8 mouse cellular contexts compared by ENCODE assay signal in the genomic region with DNA sequence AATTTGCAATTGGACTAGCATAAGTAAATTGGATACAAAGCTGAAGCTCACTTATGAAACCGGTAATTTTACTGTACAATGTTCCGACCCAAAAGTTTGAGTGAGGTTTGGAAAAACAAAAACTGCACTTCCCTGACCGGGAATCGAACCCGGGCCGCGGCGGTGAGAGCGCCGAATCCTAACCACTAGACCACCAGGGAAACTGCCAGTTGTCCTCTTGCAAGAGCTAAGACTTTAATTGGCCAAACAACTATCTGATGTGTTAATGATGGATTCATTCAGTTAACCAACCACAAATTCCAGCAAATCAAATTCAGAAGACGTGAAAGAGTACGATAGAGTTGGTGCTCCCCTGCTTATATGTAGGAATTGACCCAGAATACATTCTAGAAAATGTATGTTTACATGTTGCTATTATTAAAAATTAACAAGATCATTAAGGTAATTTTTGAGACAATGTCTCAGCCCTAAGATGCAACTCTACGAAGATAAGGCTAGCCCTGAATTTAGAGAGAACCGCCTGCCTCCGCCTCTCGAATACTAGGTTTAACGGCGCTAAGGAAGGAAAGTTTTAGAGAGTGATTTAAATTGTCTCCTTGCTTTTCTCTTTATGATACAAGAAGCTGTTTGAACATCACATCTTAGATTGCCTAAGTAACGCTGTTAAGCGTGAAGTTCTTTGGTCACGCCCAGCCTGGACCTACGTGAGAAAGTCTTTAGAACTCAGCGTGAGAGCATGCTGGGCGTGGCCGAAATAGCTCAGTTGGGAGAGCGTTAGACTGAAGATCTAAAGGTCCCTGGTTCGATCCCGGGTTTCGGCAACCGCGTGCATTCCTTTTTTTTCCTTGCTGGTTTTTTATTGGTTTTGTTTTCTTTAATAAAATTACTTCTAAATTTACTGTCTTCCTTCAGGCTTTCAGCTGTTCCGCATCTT. TPM values are rescaled to one million over a fixed set of nuclear protein-coding genes. Genes with fewer than 3 reads are reported as not detected.
DNase-seq lines count a peak whose midpoint lies in the region; ATAC-seq and TF ChIP-seq lines count a peak whose summit lies in the region.

No protein-coding gene starts in this region.

- H3K9ac ChIP-seq in heart, embryonic 15.5 days: peak overlapping the region; percentile 67
- peak overlapping the region; percentile 51 for H3K9ac ChIP-seq in liver, embryonic 14.5 days (replicated peaks)
- H3K9ac ChIP-seq in stomach, embryonic 15.5 days: no peak overlapping the region

- peak; percentile 95 for DNase-seq in CD4-positive, CD25-positive, alpha-beta regulatory T cell, adult 2 months (ENCODE audit: low read depth, low spot score)
- peak; percentile 86 for DNase-seq in c-Kit-negative CD71-positive TER-119-positive erythroid progenitor cells, embryonic 14.5 days (ENCODE audit: low read depth, low spot score)
- DNase-seq in fibroblast of lung, adult 2 months (ENCODE audit: low read depth): peak; percentile 85
- DNase-seq in kidney, postnatal 25 days: peak; percentile 89 to 92
- DNase-seq in liver, embryonic 14.5 days (ENCODE audit: low read depth in 3 of 3, low spot score in 3 of 3): peak; percentile 74 to 87 (median 79)
- DNase-seq in neural tube, embryonic 10.5 days (ENCODE audit: extremely low spot score, low spot score): peak; percentile 94

- peak; percentile 88 for ATAC-seq in heart, embryonic 15.5 days (replicated peaks; ENCODE audit: insufficient number of reproducible peaks, insufficient read depth, low FRiP score, low read depth)
- ATAC-seq in liver, embryonic 14.5 days (ENCODE audit: insufficient read depth): peak; percentile 85
- peak; percentile 81 for ATAC-seq in stomach, embryonic 15.5 days (ENCODE audit: insufficient read depth, low FRiP score, low read depth)

- no peaks in the 10 kb centered on the region for H3K36me3 ChIP-seq in heart, embryonic 15.5 days
- no peaks in the 10 kb centered on the region for H3K36me3 ChIP-seq in liver, embryonic 14.5 days (replicated peaks; ENCODE audit: control insufficient read depth, insufficient read depth, low read depth)
- no peaks in the 10 kb centered on the region for H3K36me3 ChIP-seq in stomach, embryonic 15.5 days

- H3K4me3 ChIP-seq in heart, embryonic 15.5 days: peak overlapping the region; percentile 82
- peak overlapping the region; percentile 78 for H3K4me3 ChIP-seq in liver, embryonic 14.5 days (ENCODE audit: insufficient read depth in 1 of 2, low read depth in 2 of 2, low read length in 2 of 2)
- peak overlapping the region; percentile 65 for H3K4me3 ChIP-seq in stomach, embryonic 15.5 days (replicated peaks)

- H3K27me3 ChIP-seq in heart, embryonic 15.5 days: no peaks in the 10 kb centered on the region
- peaks cover 17% of the 10 kb centered on the region for H3K27me3 ChIP-seq in liver, embryonic 14.5 days (ENCODE audit: control insufficient read depth, insufficient read depth, low read length)
- 0 out of 2 replicates have a peak, but pooled peaks cover 3% of the 10 kb centered on the region for H3K27me3 ChIP-seq in stomach, embryonic 15.5 days (replicated peaks)

- WGBS in heart, embryonic 15.5 days: under 1% methylated on average over 32 of the region's 32 CpGs
- under 1% methylated on average over 32 of the region's 32 CpGs for WGBS in liver, embryonic 14.5 days (ENCODE audit: insufficient replicate concordance)
- 0% methylated on average over 32 of the region's 32 CpGs for WGBS in stomach, embryonic 15.5 days

- 0 out of 2 replicates have a peak, but pooled peaks cover 7% of the 10 kb centered on the region for H3K4me1 ChIP-seq in heart, embryonic 15.5 days (replicated peaks)
- peaks cover 5 to 14% of the 10 kb centered on the region in 2 experiments for H3K4me1 ChIP-seq in liver, embryonic 14.5 days (replicated peaks; ENCODE audit: control insufficient read depth in 2 of 2, insufficient read depth in 2 of 2, low read length in 1 of 2)
- peaks cover 9% of the 10 kb centered on the region; the same call in 1 of the 2 replicates for H3K4me1 ChIP-seq in stomach, embryonic 15.5 days

- no peak for TF ChIP-seq CTCF in liver, embryonic 14.5 days (IDR thresholded peaks at IDR 0.05; ENCODE audit: low read depth)

- peak; percentile 25; the same call in 1 of the 2 replicates for TF ChIP-seq EP300 in liver, embryonic 14.5 days (IDR thresholded peaks at IDR 0.05; ENCODE audit: low read depth)

- H3K27ac ChIP-seq in heart, embryonic 15.5 days: peak overlapping the region; percentile 63
- H3K27ac ChIP-seq in liver, embryonic 14.5 days: no peak overlapping the region
- no peak overlapping the region for H3K27ac ChIP-seq in stomach, embryonic 15.5 days

- peak overlapping the region; percentile 93 for H3K4me2 ChIP-seq in heart, embryonic 15.5 days
- H3K4me2 ChIP-seq in liver, embryonic 14.5 days (ENCODE audit: low read depth): peak overlapping the region; percentile 94
- peak overlapping the region; percentile 89 for H3K4me2 ChIP-seq in stomach, embryonic 15.5 days

- no peaks in the 10 kb centered on the region for H3K9me3 ChIP-seq in heart, embryonic 15.5 days (replicated peaks)
- no peaks in the 10 kb centered on the region for H3K9me3 ChIP-seq in liver, embryonic 14.5 days (ENCODE audit: control insufficient read depth, low read length)
- no peaks in the 10 kb centered on the region for H3K9me3 ChIP-seq in stomach, embryonic 15.5 days

RNA-seq across cellular contexts. Expression of a gene that starts 15.3 kb away (rescaled TPM):
- not detected in 2 replicates for polyA plus RNA-seq in heart, embryonic 15.5 days (2015; fragmentation: Nextera tagmentation; extraction: Ambion mirVana)
- not detected in 2 replicates for polyA plus RNA-seq in liver, embryonic 14.5 days (2012; rRNA removed)
- not detected in 2 replicates for polyA plus RNA-seq in liver, embryonic 14.5 days (2014; fragmentation: Nextera tagmentation; extraction: Ambion mirVana)
- polyA plus RNA-seq in stomach, embryonic 15.5 days (2015; fragmentation: Nextera tagmentation; extraction: Ambion mirVana): not detected in 2 replicates

RNA-seq across cellular contexts. Expression of a gene that starts 18.3 kb away (rescaled TPM):
- 61.4 and 84.7 TPM in 2 replicates for polyA plus RNA-seq in heart, embryonic 15.5 days (2015; fragmentation: Nextera tagmentation; extraction: Ambion mirVana)
- polyA plus RNA-seq in liver, embryonic 14.5 days (2012; rRNA removed): 28.0 and 36.9 TPM in 2 replicates
- 50.9 and 56.1 TPM in 2 replicates for polyA plus RNA-seq in liver, embryonic 14.5 days (2014; fragmentation: Nextera tagmentation; extraction: Ambion mirVana)
- 132 and 143 TPM in 2 replicates for polyA plus RNA-seq in stomach, embryonic 15.5 days (2015; fragmentation: Nextera tagmentation; extraction: Ambion mirVana)

RNA-seq across cellular contexts. Expression of a gene that starts 31.5 kb away (rescaled TPM):
- polyA plus RNA-seq in heart, embryonic 15.5 days (2015; fragmentation: Nextera tagmentation; extraction: Ambion mirVana): not detected in 2 replicates
- not detected in 2 replicates for polyA plus RNA-seq in liver, embryonic 14.5 days (2012; rRNA removed)
- not detected in 2 replicates for polyA plus RNA-seq in liver, embryonic 14.5 days (2014; fragmentation: Nextera tagmentation; extraction: Ambion mirVana)
- not detected in 2 replicates for polyA plus RNA-seq in stomach, embryonic 15.5 days (2015; fragmentation: Nextera tagmentation; extraction: Ambion mirVana)

RNA-seq across cellular contexts. Expression of a gene that starts 49.6 kb away (rescaled TPM):
- 0.04 TPM in 1 of 2 replicates, not detected in the other for polyA plus RNA-seq in heart, embryonic 15.5 days (2015; fragmentation: Nextera tagmentation; extraction: Ambion mirVana)
- not detected in 2 replicates for polyA plus RNA-seq in liver, embryonic 14.5 days (2012; rRNA removed)
- polyA plus RNA-seq in liver, embryonic 14.5 days (2014; fragmentation: Nextera tagmentation; extraction: Ambion mirVana): 0.03 TPM in 1 of 2 replicates, not detected in the other
- not detected in 2 replicates for polyA plus RNA-seq in stomach, embryonic 15.5 days (2015; fragmentation: Nextera tagmentation; extraction: Ambion mirVana)
